Mouse (Mus musculus) layer of hippocampus, adult 6 months (tissue): Measurements from ENCODE around the gene Grsf1. TPM values are rescaled to one million over a fixed set of nuclear protein-coding genes. Genes with fewer than 3 reads are reported as not detected.

Source experiments
- long read RNA-seq, 2 experiments: library from polyadenylated mRNA; unstranded; transcript quantifications; one replicate each; pipeline ENCODE4 v2.0.0; 2019 to 2020
- polyA plus RNA-seq: library from polyadenylated mRNA; unstranded; fragments of <200 nt; fragmentation: Nextera tagmentation; gene quantifications from 2 replicates; pipeline ENCODE4 v1.2.3, GENCODE M21; 2021

Grsf1 gene
- polyA plus RNA-seq, result 50.1 and 52.7 TPM in 2 replicates
- long read RNA-seq, experiment 1, transcript Grsf1-202 (10 exons, 2,286 nt), result minor isoform, 9 of 96 reads
- long read RNA-seq, experiment 1, transcript Grsf1-201 (10 exons, 2,538 nt), result major isoform, 16 of 96 reads
- long read RNA-seq, experiment 1, partial matches to known transcripts, result 22 of 96 reads
- long read RNA-seq, experiment 1, other reads (novel, unspliced or antisense), result 49 of 96 reads
- long read RNA-seq, experiment 2, transcript Grsf1-201 (10 exons, 2,538 nt), result major isoform, 224 of 531 reads
- long read RNA-seq, experiment 2, transcript Grsf1-202 (10 exons, 2,286 nt), result minor isoform, 89 of 531 reads
- long read RNA-seq, experiment 2, partial matches to known transcripts, result 13 of 531 reads
- long read RNA-seq, experiment 2, other reads (novel, unspliced or antisense), result 205 of 531 reads

DNA sequence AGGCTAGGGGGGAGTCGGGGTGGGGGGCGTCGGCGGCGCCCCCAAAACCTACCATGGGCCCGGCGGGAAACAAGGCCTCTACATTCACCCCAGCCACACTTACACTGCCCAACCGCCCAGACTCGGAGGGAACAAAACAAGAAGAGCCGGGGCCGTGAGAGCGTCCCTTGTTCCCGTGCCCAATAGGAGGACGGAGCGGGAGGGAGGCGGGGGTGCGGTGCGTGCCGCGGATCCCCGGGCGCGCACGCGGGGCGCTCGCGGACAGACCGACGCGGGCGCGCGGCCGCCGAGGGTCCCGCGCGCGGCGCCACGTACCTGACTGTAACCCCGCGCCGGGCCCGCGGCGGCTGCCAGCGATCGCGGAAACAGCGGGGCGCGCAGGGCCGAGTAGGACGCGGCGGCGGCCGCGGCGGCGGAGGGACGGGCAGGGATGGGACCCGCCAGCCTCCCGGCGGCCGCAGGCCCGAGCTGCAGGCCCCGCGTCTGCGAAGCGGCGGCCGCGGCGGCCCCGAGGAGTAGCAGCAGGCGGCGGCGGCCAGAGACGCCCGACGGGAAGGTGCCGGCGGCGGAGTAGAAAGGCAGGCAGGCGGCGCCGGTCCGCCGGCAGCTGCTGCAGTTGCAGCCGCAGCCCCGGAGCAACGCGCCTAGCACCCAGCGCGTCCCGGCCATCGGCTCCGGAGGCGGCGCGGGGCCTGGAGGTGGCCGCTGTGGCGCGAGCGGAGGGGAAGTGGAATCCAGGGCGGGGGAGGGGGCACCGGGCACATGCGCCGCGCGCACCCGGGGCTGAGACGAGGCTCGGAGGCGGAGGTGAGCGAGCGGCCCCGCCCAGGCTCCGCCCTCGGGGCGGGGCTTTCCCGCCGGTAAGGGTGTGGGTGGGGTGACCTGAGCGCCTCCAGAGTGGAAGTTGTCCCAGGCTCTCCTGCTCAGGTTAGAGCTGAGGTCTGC is at the start of gene Grsf1:
Gene Grsf1, minus strand, starts transcription at position 729 of the 945 bp plus-strand sequence.

DNA sequence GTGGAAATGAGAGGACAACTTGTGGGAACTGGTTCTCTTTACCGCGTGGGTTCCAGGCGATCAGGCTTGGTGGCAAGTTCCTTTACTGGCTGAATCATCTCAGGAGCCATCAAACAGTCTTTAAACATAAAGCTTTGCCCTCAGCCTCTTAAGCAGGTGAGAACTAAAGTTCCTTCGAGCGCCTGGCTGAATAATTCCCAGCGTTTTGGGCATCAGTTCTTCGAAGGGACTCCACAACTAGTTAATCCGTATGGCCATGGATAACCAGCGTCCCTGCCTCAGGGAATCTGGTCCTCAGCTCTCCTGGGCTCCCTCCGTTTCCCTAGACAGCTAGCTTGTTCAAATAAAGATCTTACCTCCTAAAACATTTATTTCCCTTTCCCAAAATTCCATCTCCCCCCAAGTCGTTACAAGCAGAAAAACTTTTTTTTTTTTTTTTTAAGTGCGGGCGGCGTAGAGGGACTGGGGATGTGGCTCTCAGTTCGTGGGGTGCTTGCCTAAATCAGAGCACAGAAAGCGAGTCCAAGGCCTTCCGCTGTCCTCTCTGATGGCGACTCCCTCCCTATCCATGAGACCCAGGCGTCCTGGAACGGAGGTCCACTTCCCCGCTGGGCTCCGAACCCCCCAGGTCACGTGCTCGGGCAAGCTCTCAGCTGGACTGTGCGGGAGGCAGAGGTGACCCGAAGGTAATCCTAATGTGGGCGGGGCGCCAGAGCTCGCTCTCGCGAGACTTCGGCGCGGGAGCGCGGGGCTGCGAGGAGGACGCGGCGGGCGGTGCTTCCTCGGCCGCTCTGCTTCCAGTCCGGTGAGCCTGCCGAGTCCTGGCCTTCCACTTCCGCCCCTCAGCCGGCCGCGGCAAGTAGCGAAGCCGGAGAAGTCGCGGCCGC is 44.4 kb upstream of the Grsf1 start, which contains the start of gene Mob1b:
Gene Mob1b, plus strand, starts transcription at position 740 of the 887 bp plus-strand sequence.

Other genes with a start within 250 kb of the Grsf1 start
- gene Ambn, start 220.2 kb downstream of the Grsf1 start, polyA plus RNA-seq, result not detected in 2 replicates
- gene Enam, start 188.2 kb downstream of the Grsf1 start, polyA plus RNA-seq, result not detected in 2 replicates
- 0.14 and 0.16 TPM in 2 replicates for gene Jchain, start 148.3 kb downstream of the Grsf1 start, polyA plus RNA-seq
- gene Utp3, start 121.7 kb downstream of the Grsf1 start, polyA plus RNA-seq, result 34.4 and 37.1 TPM in 2 replicates
- gene Rufy3, start 111.1 kb downstream of the Grsf1 start, polyA plus RNA-seq, result 58.8 and 59.6 TPM in 2 replicates
- 3.7 and 4.1 TPM in 2 replicates for gene Mob1b, start 44.7 kb upstream of the Grsf1 start, polyA plus RNA-seq
- gene Dck, start 88.8 kb upstream of the Grsf1 start, polyA plus RNA-seq, result 13.8 and 16.2 TPM in 2 replicates
- gene Slc4a4, start 210.6 kb upstream of the Grsf1 start, polyA plus RNA-seq, result 22.8 and 24.8 TPM in 2 replicates